ENCODE assay signal across 24 mouse cellular contexts in the genomic region with DNA sequence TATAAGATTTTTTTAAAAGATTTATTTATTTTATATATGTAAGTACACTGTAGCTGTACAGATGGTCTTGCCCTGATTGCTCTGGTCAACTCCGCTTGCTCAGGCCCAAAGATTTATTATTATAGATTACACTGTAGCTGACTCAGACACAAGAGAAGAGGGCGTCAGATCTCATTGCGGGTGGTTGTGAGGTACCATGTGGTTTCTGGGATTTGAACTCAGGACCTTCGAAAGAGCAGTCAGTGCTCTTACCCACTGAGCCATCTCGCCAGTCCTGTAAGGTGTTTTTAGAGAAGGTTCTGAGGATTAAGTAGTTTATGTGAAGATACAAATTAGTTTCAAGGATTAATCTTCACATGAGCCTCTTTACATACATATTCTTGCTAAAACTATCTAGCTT.
"Had no signal": no experiment of that assay in that cellular context is flagged by ENCODE, and none has a peak within 500 bp of the region (broad histone marks: within the 10 kb centered on the region; RNA-seq: fewer than 3 reads in every experiment).

No protein-coding gene starts in this region.

- ATAC-seq: forebrain, postnatal 0 days; hindbrain, embryonic 16.5 days; inflammation-experienced regulatory T-cells, adult 6 months; intestine, embryonic 15.5 days; intestine, postnatal 0 days had no signal

- H3K27ac ChIP-seq: heart, adult 2 months; hindbrain, embryonic 10.5 days; hindbrain, embryonic 12.5 days; hindbrain, embryonic 14.5 days; intestine, embryonic 15.5 days; layer of hippocampus, adult 2 months; left cerebral cortex, adult 2 months; limb, embryonic 10.5 days; limb, embryonic 12.5 days had no signal

- H3K9me3 ChIP-seq: heart, embryonic 12.5 days; hindbrain, embryonic 12.5 days; intestine, embryonic 15.5 days; limb, embryonic 10.5 days; limb, embryonic 12.5 days had no signal

- DNase-seq: forebrain, postnatal 0 days; gastrocnemius, postnatal 14 days; gastrocnemius, postnatal 36 days; heart, adult 2 months; heart, postnatal 10 days; heart, postnatal 4 days; kidney, adult 18-20 months; kidney, adult 8-10 months; kidney, postnatal 10 days; kidney, postnatal 25 days; kidney, postnatal 4 days; liver had no signal

- H3K9ac ChIP-seq: forebrain, postnatal 0 days; heart, embryonic 12.5 days; hindbrain, embryonic 12.5 days; hindbrain, embryonic 14.5 days; intestine, embryonic 15.5 days; limb, embryonic 12.5 days had no signal

- H3K4me3 ChIP-seq: heart, adult 2 months; heart, embryonic 12.5 days; hindbrain, embryonic 10.5 days; hindbrain, embryonic 12.5 days; intestine, embryonic 15.5 days; layer of hippocampus, adult 2 months; left cerebral cortex, adult 2 months; limb, embryonic 10.5 days; limb, embryonic 12.5 days had no signal

- H3K4me2 ChIP-seq: heart, embryonic 12.5 days; hindbrain, embryonic 12.5 days; hindbrain, embryonic 14.5 days; intestine, embryonic 15.5 days; limb, embryonic 12.5 days had no signal

- H3K27me3 ChIP-seq: heart, embryonic 12.5 days; hindbrain, embryonic 12.5 days; intestine, embryonic 15.5 days; limb, embryonic 12.5 days had no signal

- H3K36me3 ChIP-seq: hindbrain, embryonic 12.5 days; intestine, embryonic 15.5 days had no signal
